Mouse (Mus musculus) midbrain, postnatal 0 days (tissue): ENCODE results near the gene Sytl4. TPM values are rescaled to one million over a fixed set of nuclear protein-coding genes. Genes with fewer than 3 reads are reported as not detected.

Source experiments
- ATAC-seq: fragments of 200-750 bp; cut with Nextera tagmentation; 2 replicates; pipeline ENCODE4 v1.8.0; 2017; ENCODE audit warnings: moderate number of reproducible peaks, mild to moderate bottlenecking, moderate TSS enrichment, moderate library complexity; ENCODE audit not compliant: low FRiP score
- DNase-seq: peaks from one replicate; pipeline ENCODE4 v3.0.0-alpha.2; 2015; ENCODE audit warnings: low spot score
- H3K27ac ChIP-seq: fragments of 300-500 bp; sonication (generic); 2 replicates; pipeline ENCODE4 v1.5.1; 2014; ENCODE audit warnings: low read depth, mild to moderate bottlenecking, low read length, mixed read lengths
- H3K27me3 ChIP-seq: fragments of 300-500 bp; sonication (generic); 2 replicates; pipeline ENCODE4 v1.6.1; 2014; ENCODE audit warnings: low read length, control low read depth, mixed read lengths; ENCODE audit not compliant: insufficient read depth
- H3K36me3 ChIP-seq: fragments of 300-500 bp; sonication (generic); 2 replicates; pipeline ENCODE4 v1.6.1; 2014; ENCODE audit warnings: low read length, control low read depth, mixed read lengths; ENCODE audit not compliant: insufficient read depth
- H3K4me1 ChIP-seq: fragments of 300-500 bp; sonication (generic); 2 replicates; pipeline ENCODE4 v1.6.1; 2014; ENCODE audit warnings: mild to moderate bottlenecking, control low read depth, antibody characterized with exemption, low read length, mixed read lengths; ENCODE audit not compliant: insufficient read depth
- H3K4me2 ChIP-seq: fragments of 300-500 bp; sonication (generic); 2 replicates; pipeline ENCODE4 v1.6.1; 2014; ENCODE audit warnings: low read depth, mild to moderate bottlenecking, low read length, mixed read lengths; ENCODE audit not compliant: poor library complexity, severe bottlenecking
- H3K4me3 ChIP-seq: fragments of 300-500 bp; sonication (generic); 2 replicates; pipeline ENCODE4 v1.5.1; 2014; ENCODE audit warnings: low read depth, mild to moderate bottlenecking, low read length, moderate library complexity
- H3K9ac ChIP-seq: fragments of 300-500 bp; sonication (generic); replicated peaks from 2 replicates; pipeline ENCODE4 v1.6.1; 2014; ENCODE audit warnings: mild to moderate bottlenecking, low read length, moderate library complexity, mixed read lengths; ENCODE audit not compliant: poor library complexity, severe bottlenecking
- H3K9me3 ChIP-seq: fragments of 300-500 bp; sonication (generic); 2 replicates; pipeline ENCODE4 v1.6.1; 2016; ENCODE audit warnings: low read length, control low read depth
- CTCF ChIP-seq: IDR thresholded peaks from 2 replicates; pipeline ENCODE4 v1.5.1; 2016; ENCODE audit warnings: antibody characterized with exemption, mild to moderate bottlenecking
- WGBS: fragments of 180-500 bp; shearing (Covaris S2); extraction: QIAGEN DNeasy Blood & Tissue Kit; methylation state at CpG from one replicate; pipeline ENCODE4 v1.1.7; 2014; 5-methylcytosine and 5-hydroxymethylcytosine counted together
- polyA plus RNA-seq: library from polyadenylated mRNA; unstranded; fragments of >200 nt; fragmentation: Nextera tagmentation; extraction: Ambion mirVana; gene quantifications from 2 replicates; pipeline ENCODE4 v1.2.1, GENCODE M21; 2015
- total RNA-seq: library from RNA; depleted of rRNA; stranded (reverse); fragments of >200 nt; gene quantifications from 2 replicates; pipeline ENCODE4 v1.2.3, GENCODE M21; 2014; rRNA removed

Gene Sytl4
- total RNA-seq (0.38 and 0.99 TPM in 2 replicates), polyA plus RNA-seq (0.84 and 0.86 TPM in 2 replicates)

DNA sequence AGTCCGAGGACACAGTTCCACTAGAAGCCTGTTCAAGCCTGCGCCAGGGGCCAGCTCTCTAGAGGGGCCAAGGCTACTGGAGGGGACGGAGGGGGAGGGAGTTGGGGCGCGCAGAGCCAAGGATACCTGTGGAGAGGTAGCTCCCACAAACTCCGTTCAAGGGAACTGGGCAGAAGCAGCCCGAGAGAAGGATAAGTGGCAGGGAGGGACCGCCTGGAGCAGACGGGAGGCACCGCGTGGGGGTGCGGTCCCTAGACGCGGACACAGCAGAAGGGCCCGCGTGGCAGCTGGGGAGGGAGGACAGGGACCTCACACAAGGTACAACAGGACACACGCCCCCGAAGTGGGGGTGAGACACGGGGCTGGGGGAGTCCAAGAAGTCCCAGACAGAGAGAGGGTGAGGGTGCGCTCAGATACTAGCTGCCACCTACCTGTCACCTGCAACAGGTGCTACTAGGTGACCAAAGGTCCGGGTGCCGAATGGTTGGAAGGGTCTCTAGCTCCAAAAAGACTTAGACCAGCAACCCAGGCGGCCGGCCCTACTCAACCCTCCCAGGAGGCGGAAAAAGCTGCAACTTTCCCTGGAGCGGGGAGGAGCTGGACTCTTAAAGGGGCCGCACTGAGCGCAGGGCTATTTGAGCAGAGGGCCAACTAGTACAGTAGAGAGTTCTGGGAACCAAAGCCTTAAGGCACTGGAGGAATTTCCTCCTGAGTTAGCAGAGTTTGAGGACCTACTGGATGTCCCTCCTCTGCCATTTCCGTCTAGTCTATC, at the start of gene Sytl4:
TSS of gene Sytl4 (minus strand) at position 582 of the 772 bp plus-strand sequence.
- Histone ChIP-seq H3K36me3 (no peaks in the 10 kb centered on the region), H3K4me2 (peak within 1 kb of the TSS; percentile 49), H3K9ac (no peak within 1 kb of the TSS), H3K27me3 (peaks cover 10% of the 10 kb centered on the region; the same call in 1 of the 2 replicates), H3K9me3 (no peaks in the 10 kb centered on the region), H3K27ac (no peak within 1 kb of the TSS), H3K4me3 (peak within 1 kb of the TSS; percentile 27), H3K4me1 (no peaks in the 10 kb centered on the region)
- TF ChIP-seq CTCF: no peak
- ATAC-seq: no peak
- 25% methylated on average over 29 of the region's 29 CpGs for WGBS
- DNase-seq: no peak

DNA sequence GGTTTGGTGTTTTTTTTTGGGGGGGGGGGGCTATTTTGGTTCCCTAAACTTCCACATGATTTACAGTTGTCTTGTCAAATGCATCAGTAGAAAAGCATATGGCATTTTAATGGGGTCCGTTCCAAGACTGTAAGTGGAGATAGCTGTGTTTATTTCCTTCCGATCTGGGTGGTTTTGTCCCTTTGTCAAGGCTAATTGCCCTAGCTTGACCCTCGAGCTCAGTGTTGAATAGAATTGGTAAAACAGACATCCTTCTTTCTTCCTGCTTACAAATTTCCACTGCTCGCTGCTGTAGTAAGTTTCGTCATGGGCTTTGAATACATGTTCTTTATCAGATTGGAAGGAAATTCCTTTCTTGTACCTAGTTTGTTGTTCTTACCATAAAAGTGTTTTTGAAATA, 39.1 kb upstream of the Sytl4 start:
- Histone ChIP-seq H3K9ac (no peak overlapping the region), H3K4me3 (no peak overlapping the region), H3K27ac (no peak overlapping the region)

DNA sequence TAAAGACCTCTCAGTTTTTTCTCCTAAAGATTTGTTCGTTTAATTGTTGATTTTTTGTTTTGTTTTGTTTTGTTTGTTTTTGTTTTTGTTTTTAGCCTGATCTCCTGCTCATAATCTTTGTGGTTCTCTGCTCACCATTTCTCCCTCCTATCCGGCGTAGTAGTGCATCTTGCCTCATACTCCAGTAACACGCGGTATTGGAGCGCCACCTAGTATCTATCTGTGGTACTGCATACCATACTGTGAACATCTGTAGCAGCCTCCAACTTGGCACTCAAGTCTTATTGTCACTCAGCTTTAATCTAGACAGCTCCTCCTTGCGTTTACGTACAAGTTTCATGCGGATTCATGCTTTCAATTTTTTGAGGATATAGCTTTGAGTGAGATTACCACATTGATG, 37.4 kb upstream of the Sytl4 start:
- 15% methylated on average over 9 of the region's 9 CpGs for WGBS
- DNase-seq (peak; percentile 70), ATAC-seq (no peak; the same call in 1 of the 2 replicates)
- H3K4me3 ChIP-seq: no peak overlapping the region
- no peak overlapping the region for H3K4me2 ChIP-seq
- H3K4me1 ChIP-seq: no peaks in the 10 kb centered on the region
- H3K9me3 ChIP-seq: no peaks in the 10 kb centered on the region
- H3K27ac ChIP-seq: no peak overlapping the region
- H3K27me3 ChIP-seq: no peaks in the 10 kb centered on the region
- peak; percentile 92 for TF ChIP-seq CTCF
- no peaks in the 10 kb centered on the region for H3K36me3 ChIP-seq
- no peak overlapping the region for H3K9ac ChIP-seq

More for the DNA sequence above, 39.1 kb upstream of the Sytl4 start:
- 63% methylated on average over 5 of the region's 5 CpGs for WGBS
- ATAC-seq (no peak), DNase-seq (no peak)
- no peaks in the 10 kb centered on the region for H3K36me3 ChIP-seq
- no peaks in the 10 kb centered on the region for H3K9me3 ChIP-seq
- H3K4me2 ChIP-seq: no peak overlapping the region
- H3K4me1 ChIP-seq: no peaks in the 10 kb centered on the region
- TF ChIP-seq CTCF: no peak
- H3K27me3 ChIP-seq: no peaks in the 10 kb centered on the region

DNA sequence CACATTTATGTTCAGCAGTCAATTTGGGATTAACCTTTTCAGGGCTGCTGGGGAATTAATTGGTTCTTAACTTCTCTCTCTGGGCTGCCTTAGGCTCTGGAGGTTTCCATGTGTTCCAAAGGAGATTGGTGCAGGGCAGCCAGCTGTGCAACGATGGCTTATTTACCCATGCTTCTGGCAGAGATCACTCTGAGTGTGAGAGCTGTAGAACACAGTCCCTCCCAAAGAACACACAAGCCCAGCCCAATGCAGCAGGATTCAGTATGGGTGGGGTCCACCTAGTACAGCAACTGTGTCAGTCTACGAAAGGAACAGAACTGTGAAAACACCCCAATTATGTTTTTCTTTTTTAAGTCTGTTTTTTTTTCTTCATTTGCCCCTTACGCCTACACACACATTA, 14.3 kb upstream of the Sytl4 start:
- Histone ChIP-seq H3K4me3 (no peak overlapping the region), H3K27ac (no peak overlapping the region), H3K27me3 (no peaks in the 10 kb centered on the region), H3K36me3 (no peaks in the 10 kb centered on the region), H3K4me1 (no peaks in the 10 kb centered on the region), H3K4me2 (no peak overlapping the region), H3K9ac (no peak overlapping the region), H3K9me3 (no peaks in the 10 kb centered on the region)
- ATAC-seq (no peak), DNase-seq (no peak)
- 65% methylated on average over 3 of the region's 3 CpGs for WGBS
- TF ChIP-seq CTCF: no peak

DNA sequence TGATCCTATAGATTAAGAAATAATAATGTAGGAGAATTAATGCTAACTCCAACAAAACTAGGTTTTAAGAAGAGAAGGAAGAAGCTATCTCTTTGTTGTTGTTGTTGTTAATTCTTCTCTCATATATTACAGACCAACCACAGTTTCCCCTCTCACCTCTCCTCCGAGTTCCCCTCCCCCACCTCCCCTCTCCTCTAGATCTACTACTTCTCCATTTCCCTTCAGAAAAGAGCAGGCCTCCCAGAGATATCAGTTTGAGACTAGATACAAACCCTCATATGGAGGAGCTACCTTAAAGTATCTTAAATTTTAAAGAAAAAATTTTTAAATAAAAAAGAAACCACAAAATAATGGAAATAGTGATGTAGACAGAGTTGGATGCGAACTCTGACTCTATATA, 17.0 kb downstream of the Sytl4 start:
- Histone ChIP-seq H3K4me1 (no peaks in the 10 kb centered on the region), H3K4me3 (no peak overlapping the region), H3K27ac (no peak overlapping the region), H3K27me3 (no peaks in the 10 kb centered on the region), H3K4me2 (no peak overlapping the region), H3K36me3 (no peaks in the 10 kb centered on the region), H3K9ac (no peak overlapping the region), H3K9me3 (no peaks in the 10 kb centered on the region)
- ATAC-seq (no peak), DNase-seq (no peak)
- TF ChIP-seq CTCF: no peak
- 60% methylated on average over 2 of the region's 2 CpGs for WGBS

DNA sequence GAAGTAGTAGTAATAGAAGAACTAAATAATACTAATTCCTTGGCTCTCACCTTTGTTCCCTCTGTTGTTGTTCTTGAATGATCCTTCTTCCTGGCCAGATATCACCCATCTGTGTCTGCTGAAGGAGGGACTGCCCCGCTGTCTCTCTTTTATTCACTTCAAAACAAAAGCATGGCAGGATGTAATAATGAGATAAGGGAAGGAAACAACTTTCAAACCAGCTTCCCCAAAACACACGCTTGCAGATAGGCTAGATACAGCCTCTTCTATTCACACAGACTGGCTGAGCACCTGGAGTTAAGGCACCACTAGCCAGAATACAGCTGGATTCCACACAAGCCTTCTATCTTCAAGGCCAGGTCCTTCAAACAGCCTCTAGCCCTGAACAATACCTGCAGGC, 21.0 kb downstream of the Sytl4 start:
- DNase-seq (no peak), ATAC-seq (no peak)
- no peaks in the 10 kb centered on the region for H3K9me3 ChIP-seq
- no peak overlapping the region for H3K9ac ChIP-seq
- H3K4me3 ChIP-seq: no peak overlapping the region
- no peaks in the 10 kb centered on the region for H3K4me1 ChIP-seq
- no peak overlapping the region for H3K4me2 ChIP-seq
- H3K27me3 ChIP-seq: no peaks in the 10 kb centered on the region
- 67% methylated on average over 2 of the region's 2 CpGs for WGBS
- no peak overlapping the region for H3K27ac ChIP-seq
- no peaks in the 10 kb centered on the region for H3K36me3 ChIP-seq
- no peak for TF ChIP-seq CTCF
